Mouse (Mus musculus) heart, postnatal 0 days (tissue): ENCODE results near the gene Gpr37l1. TPM values are rescaled to one million over a fixed set of nuclear protein-coding genes. Genes with fewer than 3 reads are reported as not detected.

Source experiments
- ATAC-seq: fragments of 200-750 bp; cut with Nextera tagmentation; 2 replicates; pipeline ENCODE4 v1.8.0; 2017; ENCODE audit warnings: low read depth, moderate number of reproducible peaks, moderate library complexity; ENCODE audit not compliant: insufficient read depth
- DNase-seq: peaks from one replicate; pipeline ENCODE4 v3.0.0-alpha.2; 2016; ENCODE audit warnings: low spot score
- H3K27ac ChIP-seq: fragments of 300-500 bp; sonication (generic); 2 replicates; pipeline ENCODE4 v1.5.1; 2014; ENCODE audit warnings: low read depth, mild to moderate bottlenecking
- H3K27me3 ChIP-seq: fragments of 300-500 bp; sonication (generic); 2 replicates; pipeline ENCODE4 v1.6.1; 2014; ENCODE audit warnings: low read length, mixed read lengths; ENCODE audit not compliant: control insufficient read depth, insufficient read depth
- H3K36me3 ChIP-seq: fragments of 300-500 bp; sonication (generic); replicated peaks from 2 replicates; pipeline ENCODE4 v1.6.1; 2014; ENCODE audit warnings: low read length, mixed read lengths; ENCODE audit not compliant: control insufficient read depth, insufficient read depth
- H3K4me1 ChIP-seq: fragments of 300-500 bp; sonication (generic); 2 replicates; pipeline ENCODE4 v1.6.1; 2014; ENCODE audit warnings: antibody characterized with exemption; ENCODE audit not compliant: control insufficient read depth, insufficient read depth
- H3K4me2 ChIP-seq: fragments of 300-500 bp; sonication (generic); 2 replicates; pipeline ENCODE4 v1.6.1; 2014; ENCODE audit warnings: low read depth, mild to moderate bottlenecking, low read length, moderate library complexity
- H3K4me3 ChIP-seq: fragments of 300-500 bp; sonication (generic); 2 replicates; pipeline ENCODE4 v1.5.1; 2014; ENCODE audit warnings: low read depth, low read length
- H3K9ac ChIP-seq: fragments of 300-500 bp; sonication (generic); replicated peaks from 2 replicates; pipeline ENCODE4 v1.6.1; 2014; ENCODE audit warnings: low read depth, low read length, mixed read lengths
- H3K9me3 ChIP-seq: fragments of 300-500 bp; sonication (generic); replicated peaks from 2 replicates; pipeline ENCODE4 v1.6.1; 2016; ENCODE audit warnings: low read length; ENCODE audit not compliant: control insufficient read depth
- CTCF ChIP-seq: IDR thresholded peaks from 2 replicates; pipeline ENCODE4 v1.5.1; 2016; ENCODE audit warnings: antibody characterized with exemption, control low read depth, low read depth
- EP300 ChIP-seq: IDR thresholded peaks from 2 replicates; pipeline ENCODE4 v1.6.1; 2016; ENCODE audit warnings: antibody characterized with exemption, low read depth
- WGBS: fragments of 180-500 bp; shearing (Covaris S2); extraction: QIAGEN DNeasy Blood & Tissue Kit; methylation state at CpG from one replicate; pipeline ENCODE4 v1.1.7; 2014; 5-methylcytosine and 5-hydroxymethylcytosine counted together
- polyA plus RNA-seq: library from polyadenylated mRNA; unstranded; fragments of >200 nt; fragmentation: Nextera tagmentation; extraction: Ambion mirVana; gene quantifications from 2 replicates; pipeline ENCODE4 v1.2.1, GENCODE M21; 2015
- total RNA-seq: library from RNA; depleted of rRNA; stranded (reverse); fragments of >200 nt; gene quantifications from 2 replicates; pipeline ENCODE4 v1.2.3, GENCODE M21; 2014; ENCODE audit warnings: low replicate concordance; rRNA removed

Gpr37l1 gene
- total RNA-seq = not detected in 2 replicates
- polyA plus RNA-seq = not detected in 2 replicates

- DNase-seq (no peak), ATAC-seq (no peak)
- 67% methylated on average over 11 of the region's 11 CpGs for WGBS
- Histone ChIP-seq H3K9me3 (no peaks in the 10 kb centered on the region), H3K27ac (no peak within 1 kb of the TSS), H3K4me1 (no peaks in the 10 kb centered on the region), H3K4me2 (no peak within 1 kb of the TSS), H3K4me3 (no peak within 1 kb of the TSS), H3K27me3 (peaks cover 68% of the 10 kb centered on the region), H3K9ac (no peak within 1 kb of the TSS), H3K36me3 (no peaks in the 10 kb centered on the region)
- no peak for TF ChIP-seq EP300
- TF ChIP-seq CTCF = 0 out of 2 replicates have a peak, but pooled peaks have one; percentile 7
These were observed at the start of gene Gpr37l1 for GRCm38 (mm10) chr1:135167435-135167834. TSS of gene Gpr37l1 (minus strand) at chr1:135167681.

GRCm38 (mm10) chr1:135213772-135214640 lies 46.5 kb upstream of the Gpr37l1 start:
- TF ChIP-seq EP300 (no peak), CTCF (no peak)
- WGBS = 78% methylated on average over 9 of the region's 9 CpGs
- ATAC-seq = no peak

GRCm38 (mm10) chr1:135210421-135210820 lies 42.9 kb upstream of the Gpr37l1 start:
- no peaks in the 10 kb centered on the region for H3K9me3 ChIP-seq
- TF ChIP-seq EP300 (no peak), CTCF (no peak)
- no peaks in the 10 kb centered on the region for H3K36me3 ChIP-seq
- ATAC-seq = no peak
- no peak overlapping the region for H3K4me2 ChIP-seq
- H3K9ac ChIP-seq = no peak overlapping the region
- WGBS = 43% methylated on average over 5 of the region's 5 CpGs
- H3K27me3 ChIP-seq = 0 out of 2 replicates have a peak, but pooled peaks cover 4% of the 10 kb centered on the region
- H3K4me1 ChIP-seq = no peaks in the 10 kb centered on the region
- no peak for DNase-seq
- no peak overlapping the region for H3K4me3 ChIP-seq
- no peak overlapping the region for H3K27ac ChIP-seq

More at GRCm38 (mm10) chr1:135213772-135214640, 46.5 kb upstream of the Gpr37l1 start:
- Histone ChIP-seq H3K4me2 (no peak overlapping the region), H3K4me3 (no peak overlapping the region), H3K4me1 (no peaks in the 10 kb centered on the region), H3K36me3 (no peaks in the 10 kb centered on the region), H3K9me3 (no peaks in the 10 kb centered on the region), H3K27ac (no peak overlapping the region), H3K27me3 (0 out of 2 replicates have a peak, but pooled peaks cover 5% of the 10 kb centered on the region), H3K9ac (no peak overlapping the region)
- no peak for DNase-seq

- Histone ChIP-seq H3K27ac (no peak overlapping the region), H3K27me3 (0 out of 2 replicates have a peak, but pooled peaks cover 4% of the 10 kb centered on the region), H3K4me2 (no peak overlapping the region), H3K9me3 (no peaks in the 10 kb centered on the region), H3K4me3 (no peak overlapping the region), H3K36me3 (no peaks in the 10 kb centered on the region), H3K4me1 (no peaks in the 10 kb centered on the region), H3K9ac (no peak overlapping the region)
- no peak for TF ChIP-seq EP300
- TF ChIP-seq CTCF = no peak
- ATAC-seq (no peak), DNase-seq (no peak)
- 75% methylated on average over 9 of the region's 9 CpGs for WGBS
These were observed 41.2 kb upstream of the Gpr37l1 start for GRCm38 (mm10) chr1:135208716-135209115.

GRCm38 (mm10) chr1:135206586-135207339 lies 39.3 kb upstream of the Gpr37l1 start:
- no peak for TF ChIP-seq EP300
- no peak for TF ChIP-seq CTCF
- no peak overlapping the region for H3K4me2 ChIP-seq
- H3K9ac ChIP-seq = no peak overlapping the region
- 84% methylated on average over 14 of the region's 14 CpGs for WGBS
- no peak overlapping the region for H3K4me3 ChIP-seq
- DNase-seq = no peak
- H3K4me1 ChIP-seq = no peaks in the 10 kb centered on the region
- no peaks in the 10 kb centered on the region for H3K36me3 ChIP-seq
- H3K27me3 ChIP-seq = 0 out of 2 replicates have a peak, but pooled peaks cover 6% of the 10 kb centered on the region
- no peak for ATAC-seq
- no peak overlapping the region for H3K27ac ChIP-seq
- no peaks in the 10 kb centered on the region for H3K9me3 ChIP-seq
